Mouse (Mus musculus): ENCODE measurements around the gene Gli1.
A peak's percentile ranks its signal among the peaks of the same experiment; 100 is the strongest.
"Not testable (repeated sequence)": the region's sequence is repeated elsewhere in the genome, so short reads cannot be mapped to it uniquely, and the experiment has no call there.

The Gli1 gene

DNA sequence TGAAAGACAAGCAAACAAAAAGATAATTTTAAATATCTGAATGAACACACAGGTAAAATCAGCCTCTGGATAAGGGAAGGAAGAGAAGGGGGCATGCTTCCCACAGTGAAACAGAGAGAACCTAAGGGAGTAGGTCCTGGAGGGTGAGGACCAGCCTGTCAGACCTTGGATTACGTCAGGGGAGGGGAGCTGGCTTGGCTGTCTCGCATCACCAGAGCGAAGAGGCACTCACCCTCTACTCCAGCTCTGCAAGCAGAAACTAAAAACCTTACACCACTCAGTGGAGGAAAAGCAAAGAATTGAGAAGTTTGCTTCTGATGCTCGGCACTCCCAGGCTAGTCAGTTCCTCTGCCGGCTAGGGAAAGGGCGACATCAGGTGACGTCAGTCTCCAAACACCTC is 21.8 kb downstream of the Gli1 start:
- DNase-seq, result no peak

DNA sequence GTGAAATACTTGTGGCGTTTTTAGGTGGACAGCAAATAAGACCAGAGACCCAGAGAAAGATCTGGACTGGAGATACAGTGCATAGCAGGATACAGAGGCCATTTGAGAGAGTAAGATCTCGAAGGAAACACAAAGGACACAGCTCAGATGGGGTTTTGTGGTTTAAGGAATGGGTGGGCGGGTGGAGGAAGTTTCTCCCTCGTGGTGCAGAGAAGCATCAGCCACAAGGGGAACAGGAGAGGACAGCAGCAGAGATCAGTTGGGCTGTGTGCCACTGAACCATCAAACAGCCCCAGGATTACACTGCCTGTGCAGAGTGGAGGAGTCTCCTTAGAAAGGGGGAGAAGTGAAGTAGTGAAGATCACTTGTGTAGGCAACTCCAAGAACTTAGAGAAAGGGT is 23.8 kb downstream of the Gli1 start:
- no peak for DNase-seq

DNA sequence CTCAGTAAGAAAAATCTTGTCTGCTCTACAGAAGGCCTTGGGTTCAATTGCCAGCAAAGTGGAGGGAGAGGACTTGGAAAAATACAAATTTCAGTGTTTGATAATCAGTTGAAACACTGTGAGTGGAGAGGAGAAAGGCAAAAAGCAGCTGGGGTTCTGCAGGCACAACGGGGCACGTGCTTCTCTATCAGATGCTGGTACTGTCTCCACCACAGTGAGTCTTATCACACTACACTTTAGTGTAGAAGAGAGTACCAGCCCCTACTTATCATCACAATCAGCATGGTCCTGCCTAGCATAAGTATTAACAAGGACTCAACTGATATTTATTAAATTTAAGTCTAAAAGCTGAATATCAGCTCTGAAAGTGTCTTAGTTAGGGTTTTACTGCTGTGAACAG is 24.5 kb downstream of the Gli1 start:
- no peak for DNase-seq

DNA sequence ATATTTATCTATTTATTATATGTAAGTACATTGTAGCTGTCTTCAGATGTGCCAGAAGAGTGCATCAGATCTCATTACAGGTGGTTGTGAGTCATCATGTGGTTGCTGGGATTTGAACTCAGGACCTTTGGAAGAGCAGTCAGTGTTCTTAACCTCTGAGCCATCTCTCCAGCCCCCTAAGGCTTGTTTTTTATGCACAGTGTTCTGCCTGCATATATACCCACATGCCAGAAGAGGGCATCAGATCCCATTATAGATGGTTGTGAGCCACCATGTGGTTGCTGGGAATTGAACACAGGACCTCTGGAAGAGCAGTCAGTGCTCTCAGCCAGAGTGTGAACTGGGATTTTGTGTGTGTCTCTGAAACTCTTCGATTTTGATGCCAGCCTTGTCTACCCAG is 26.8 kb downstream of the Gli1 start:
- not testable (repeated sequence) for DNase-seq

DNA sequence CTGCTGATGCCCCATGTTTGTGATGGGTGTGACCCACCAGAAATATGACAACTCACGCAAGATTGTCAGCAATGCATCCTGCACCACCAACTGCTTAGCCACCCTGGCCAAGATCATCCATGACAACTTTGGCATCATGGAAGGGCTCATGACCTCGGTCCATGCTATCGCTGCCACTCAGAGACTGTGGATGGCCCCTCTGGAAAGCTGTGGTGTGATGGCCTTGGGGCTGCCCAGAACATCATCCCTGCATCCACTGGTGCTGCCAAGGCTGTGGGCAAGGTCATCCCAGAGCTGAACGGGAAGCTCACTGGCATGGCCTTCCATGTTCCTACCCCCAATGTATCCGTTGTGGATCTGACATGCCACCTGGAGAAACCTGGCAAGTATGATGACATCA is 28.3 kb downstream of the Gli1 start:
- not testable (repeated sequence) for DNase-seq

DNA sequence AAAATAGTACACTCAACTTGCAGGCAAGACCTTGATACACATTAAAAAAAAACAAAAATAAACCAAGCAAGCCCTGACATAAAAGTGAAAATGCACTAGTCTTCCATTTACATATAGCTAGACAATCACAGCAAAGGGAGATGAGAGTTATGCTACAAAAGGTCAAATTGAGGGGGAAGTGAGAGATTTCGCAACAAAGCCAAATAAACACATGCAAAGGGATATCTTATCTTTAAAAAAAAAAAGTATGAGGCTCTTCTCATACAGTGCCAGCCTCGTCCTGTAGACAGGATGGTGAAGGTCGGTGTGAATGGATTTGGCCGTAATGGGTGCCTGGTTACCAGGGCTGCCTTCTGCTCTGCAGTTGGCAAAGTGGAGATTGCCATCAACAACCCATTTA is 28.9 kb downstream of the Gli1 start:
- DNase-seq, result no peak

DNA sequence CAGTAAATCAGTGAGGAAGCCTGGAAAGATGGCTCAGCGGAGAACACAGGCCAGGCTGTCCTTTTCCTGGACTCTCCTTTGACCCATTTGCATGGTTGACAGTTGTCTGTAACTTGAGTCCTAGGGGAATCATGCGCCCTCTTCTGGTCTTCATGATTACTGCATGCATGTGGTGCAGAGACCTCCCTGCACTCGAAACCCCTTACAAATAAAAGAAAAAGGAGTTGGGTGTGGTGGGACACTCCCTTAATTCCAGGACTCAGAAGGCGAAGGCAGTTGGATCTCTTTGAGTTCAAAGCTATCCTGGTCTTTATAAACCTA is 29.5 kb downstream of the Gli1 start:
- DNase-seq, result peak; percentile 90

DNA sequence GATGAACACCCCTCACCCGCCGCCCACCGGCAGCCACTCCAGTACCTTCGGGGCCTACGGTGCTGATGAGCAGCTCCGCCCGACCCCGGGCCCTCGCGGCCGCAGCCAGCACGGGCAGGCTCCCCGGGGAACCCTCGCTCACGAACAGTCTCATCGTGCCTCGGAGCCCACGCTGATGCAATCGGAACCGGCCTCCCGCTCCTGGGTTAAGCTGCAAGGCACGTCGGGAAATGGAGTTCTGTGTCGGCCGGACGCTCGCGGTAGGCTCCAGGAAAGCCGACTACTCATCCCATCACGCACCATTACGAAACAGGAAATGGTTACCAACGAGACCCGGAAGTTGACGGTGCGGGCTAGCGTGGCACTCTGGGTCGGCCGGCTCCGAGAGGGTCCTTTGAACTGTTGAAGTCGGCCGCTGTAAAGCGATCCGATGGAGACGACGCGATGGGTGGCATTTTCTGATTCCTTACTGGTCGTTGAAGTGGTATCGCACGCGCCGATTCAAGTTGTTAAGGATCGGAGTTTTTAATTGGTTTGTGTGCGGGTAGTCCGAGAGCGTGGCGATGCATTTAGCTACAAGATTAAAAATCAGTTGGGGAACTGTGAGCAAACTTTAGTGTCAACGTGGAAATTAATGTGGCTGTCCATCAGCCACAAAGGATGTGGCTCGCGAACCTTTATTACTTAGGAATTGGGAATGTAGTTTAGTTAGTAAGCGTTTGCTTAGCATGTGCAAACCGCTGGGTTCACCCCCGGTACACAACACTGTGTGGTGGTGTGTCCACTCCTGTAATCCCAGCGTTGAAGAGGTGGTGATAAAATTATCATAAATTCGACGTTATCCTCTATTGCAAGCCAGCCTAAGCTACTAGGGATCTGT is 30.1 kb downstream of the Gli1 start, which contains the start of gene Mars:
Mars (minus strand) TSS at position 311 of the 880 bp plus-strand sequence.
- DNase-seq, result peak; percentile 90

DNA sequence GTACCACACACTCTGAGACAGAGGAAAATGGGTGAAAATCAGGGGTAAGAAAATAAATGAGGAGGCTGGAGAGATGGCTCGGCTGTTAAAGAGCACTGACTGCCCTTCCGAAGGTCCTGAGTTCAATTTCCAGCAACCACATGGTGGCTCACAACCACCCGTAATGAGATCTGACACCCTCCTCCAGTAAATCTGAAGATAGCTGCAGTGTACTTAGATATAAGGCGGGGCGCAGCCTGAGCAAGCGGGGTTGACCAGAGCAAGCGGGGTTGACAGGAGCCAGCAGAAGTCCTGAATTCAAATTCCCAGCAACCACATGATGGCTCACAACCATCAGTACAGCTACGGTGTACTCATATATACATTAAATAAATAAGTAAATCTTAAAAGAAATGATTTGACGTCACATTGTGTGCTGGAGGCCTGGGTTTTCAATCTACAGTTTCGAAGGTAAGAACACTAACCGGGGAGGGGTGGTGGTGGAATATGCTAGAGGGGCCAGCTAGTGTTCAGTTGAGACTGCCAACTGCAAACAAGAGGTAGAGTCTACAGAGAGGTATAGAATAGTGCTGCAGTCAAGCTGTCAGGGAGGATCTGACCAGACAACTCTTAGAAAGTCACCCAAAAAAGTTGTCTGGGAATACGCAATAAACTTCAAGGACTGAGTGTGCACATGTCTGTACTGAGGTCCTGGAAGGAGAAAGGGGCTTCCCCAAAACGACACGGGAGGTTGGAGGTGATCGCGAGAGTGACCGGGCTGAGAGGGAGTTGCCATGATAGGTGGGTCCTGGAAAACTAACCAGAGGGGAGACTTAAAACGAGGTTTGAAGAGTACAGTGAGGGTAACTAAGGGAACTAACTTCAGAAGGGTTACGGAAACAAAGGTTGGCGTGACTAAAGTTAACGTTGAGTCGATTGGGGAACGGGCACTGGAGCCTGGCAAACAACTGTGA is 31.0 kb downstream of the Gli1 start:
- DNase-seq, result no peak

DNA sequence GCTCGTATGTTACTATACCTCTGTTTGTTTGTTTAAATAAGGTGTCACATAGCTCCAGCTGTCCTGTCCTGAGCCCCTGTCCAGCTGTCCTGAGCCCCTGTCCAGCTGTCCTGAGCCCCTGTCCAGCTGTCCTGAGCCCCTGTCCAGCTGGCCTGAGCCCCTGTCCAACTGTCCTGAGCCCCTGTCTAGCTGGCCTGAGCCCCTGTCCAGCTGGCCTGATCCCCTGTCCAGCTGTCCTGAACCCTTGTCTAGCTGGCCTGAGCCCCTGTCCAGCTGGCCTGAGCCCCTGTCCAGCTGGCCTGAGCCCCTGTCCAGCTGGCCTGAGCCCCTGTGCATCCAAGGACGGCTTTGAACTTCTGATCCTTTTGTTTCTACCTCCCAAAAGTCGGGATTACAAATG is 32.6 kb downstream of the Gli1 start:
- DNase-seq, result not testable (repeated sequence)

DNA sequence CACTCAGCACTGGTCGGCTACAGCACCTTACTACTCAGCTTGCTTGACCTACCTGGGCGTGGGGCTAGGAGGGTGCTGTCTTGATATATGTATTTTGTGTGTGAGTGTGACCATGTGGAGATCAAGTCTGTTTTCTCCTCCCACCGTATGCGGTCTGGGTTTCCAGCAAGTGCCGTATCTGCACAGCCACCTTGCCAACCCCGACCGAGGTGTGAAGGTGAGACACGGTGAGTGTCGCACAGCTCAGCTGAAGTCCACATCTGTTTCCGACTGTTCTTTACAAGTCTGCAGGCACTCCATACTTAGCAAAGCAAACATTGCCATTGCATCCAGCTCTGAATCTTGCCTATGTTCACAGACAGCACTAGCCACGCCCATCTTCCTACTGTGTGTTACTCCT is 38.6 kb downstream of the Gli1 start:
- no peak for DNase-seq

DNA sequence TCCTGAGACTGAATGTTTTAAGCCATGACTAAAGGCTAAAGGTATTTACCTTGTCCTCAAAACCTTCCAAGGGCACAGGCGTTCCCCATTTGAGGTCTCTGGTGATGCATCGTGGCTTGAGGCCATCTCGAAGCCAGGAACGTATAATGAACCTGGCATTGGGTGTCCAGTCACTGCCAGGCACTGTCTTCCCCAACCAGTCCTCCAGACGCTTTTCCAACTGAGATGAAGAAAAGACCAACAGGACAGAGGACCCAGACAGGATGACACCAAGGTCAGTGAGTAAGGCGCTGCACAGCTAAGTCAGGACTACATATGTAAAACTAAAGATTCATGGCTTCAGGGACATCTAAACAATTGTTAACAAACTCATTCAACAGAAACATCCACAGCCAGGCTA is 41.4 kb downstream of the Gli1 start:
- DNase-seq, result no peak

DNA sequence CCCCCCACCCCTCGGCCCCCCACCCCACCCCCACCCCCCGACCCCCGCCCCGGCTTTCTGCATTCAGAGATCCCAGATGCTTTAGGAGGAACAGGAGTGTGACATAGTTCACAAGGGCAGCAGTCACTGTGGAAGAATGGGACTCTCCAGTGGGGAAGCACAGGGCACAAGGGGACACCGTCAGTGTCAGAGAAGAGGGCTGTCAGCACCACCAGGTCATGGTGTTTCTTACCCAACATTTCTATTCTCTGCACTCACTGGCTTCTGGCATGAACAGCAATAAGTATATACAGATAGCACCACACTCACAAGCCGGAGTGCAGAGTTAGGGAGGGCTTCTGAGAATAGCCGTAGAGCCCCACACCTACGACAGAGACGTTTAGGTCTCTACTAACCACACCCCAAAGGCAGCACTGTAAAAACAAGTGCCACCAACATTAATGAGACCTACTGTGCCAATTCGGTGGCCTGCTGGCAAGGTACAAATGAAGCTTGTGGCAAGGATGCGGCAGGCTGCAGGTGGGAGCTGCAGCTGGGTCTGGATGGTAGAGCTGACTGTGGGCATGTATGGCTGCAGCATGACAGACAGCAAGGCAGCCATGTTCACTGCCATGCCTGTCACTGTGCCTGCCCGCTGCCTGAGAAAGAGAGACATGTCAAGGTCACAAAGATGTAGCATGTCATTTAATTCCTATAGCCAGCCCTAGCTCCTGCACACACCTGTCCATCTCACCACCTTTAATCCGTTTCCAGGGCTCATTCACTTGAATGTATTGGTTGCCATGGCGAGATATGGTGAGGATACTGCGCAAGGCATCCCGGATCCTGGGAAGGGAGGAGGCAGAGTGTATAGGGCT is 44.5 kb downstream of the Gli1 start:
- no peak for DNase-seq

DNA sequence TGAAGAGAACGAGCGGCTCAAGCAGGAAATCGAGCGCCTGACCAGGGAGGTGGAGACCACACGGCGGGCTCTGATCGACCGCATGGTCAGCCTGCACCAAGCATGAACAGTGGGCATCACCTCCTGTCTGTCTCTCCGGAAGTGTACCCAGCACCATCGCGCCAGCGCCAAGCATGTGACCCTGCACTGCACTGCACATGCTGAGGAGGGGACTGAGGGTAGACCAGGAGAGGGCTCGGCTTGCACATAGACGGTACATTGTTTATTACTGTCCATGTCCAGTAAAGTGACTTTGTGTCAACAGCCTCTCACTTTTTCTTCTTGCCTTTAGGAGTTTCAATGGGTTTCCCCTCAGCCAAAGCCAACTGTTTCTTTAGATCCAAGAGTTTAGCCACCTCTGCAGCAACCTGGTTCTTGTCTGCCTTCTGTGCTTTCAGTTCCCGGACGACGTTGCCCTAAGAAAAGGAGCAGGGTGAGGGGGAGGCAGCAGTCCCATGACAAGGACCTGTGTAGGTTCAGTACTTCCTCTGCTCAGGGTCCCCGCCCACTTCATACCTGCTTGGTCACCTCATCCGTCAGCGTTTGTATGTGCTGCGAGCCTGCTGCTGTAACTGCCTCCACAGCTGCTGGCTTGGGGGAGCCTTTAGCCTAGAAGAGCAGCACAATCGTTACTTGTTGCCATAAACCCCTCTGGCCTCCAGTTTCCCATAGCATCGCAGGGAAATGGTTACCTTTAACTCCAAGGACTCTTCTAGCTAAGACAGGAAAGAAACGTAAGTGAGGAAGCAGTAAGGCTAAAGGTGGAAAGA is 45.6 kb downstream of the Gli1 start:
- no peak for DNase-seq

DNA sequence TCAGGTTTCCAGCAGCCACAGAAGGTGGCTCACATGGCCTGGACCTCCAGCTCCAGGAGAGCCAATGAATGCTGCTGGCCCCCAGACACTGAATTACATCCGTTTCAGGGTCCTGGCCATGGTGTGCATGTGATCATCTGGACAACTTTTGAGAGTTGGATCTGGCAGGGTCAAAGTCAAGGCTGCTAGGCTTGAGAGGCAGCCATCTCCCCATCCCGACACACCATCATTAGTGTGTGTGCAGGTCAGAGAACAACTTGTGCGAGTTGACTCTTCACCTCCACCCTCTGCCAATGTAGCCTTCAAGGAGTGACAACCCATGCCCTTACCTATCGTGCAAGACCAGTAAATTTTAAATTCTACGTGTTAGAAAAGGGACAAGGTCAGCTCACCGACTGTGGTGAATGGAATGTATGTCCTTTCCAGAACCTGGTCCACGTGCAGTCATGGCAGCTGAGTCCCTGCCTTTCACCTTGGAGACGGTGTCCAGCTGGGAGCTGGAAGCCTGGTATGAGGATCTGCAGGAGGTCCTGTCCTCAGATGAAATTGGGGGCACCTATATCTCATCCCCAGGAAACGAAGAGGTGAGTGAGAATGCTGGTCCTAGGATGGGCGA is 46.8 kb downstream of the Gli1 start:
- DNase-seq, result no peak

DNA sequence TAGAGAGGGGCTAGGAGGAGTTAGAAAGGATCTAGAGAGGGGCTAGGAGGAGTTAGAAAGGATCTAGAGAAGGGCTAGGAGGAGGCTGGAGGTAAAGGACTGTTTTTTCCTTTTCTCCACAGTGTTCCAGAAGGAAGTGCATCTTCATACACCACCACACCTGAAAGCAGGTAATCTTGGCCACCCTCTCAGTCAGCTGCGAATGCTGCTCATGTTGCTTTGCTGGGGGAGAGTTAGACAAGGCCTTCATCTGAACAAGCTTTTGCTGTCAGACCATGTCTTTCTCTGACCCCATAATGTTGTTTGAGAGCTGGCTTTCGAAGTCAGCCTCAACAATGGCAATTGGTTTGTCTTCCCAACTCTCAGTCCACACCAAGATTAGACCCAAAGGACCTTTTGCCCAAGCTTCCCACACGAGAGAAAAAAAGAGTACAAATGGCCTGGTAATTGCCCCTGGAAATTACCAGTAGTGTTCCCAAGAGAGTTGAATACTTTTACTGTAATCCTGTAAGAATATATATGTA is 48.1 kb downstream of the Gli1 start:
- no peak for DNase-seq

DNA sequence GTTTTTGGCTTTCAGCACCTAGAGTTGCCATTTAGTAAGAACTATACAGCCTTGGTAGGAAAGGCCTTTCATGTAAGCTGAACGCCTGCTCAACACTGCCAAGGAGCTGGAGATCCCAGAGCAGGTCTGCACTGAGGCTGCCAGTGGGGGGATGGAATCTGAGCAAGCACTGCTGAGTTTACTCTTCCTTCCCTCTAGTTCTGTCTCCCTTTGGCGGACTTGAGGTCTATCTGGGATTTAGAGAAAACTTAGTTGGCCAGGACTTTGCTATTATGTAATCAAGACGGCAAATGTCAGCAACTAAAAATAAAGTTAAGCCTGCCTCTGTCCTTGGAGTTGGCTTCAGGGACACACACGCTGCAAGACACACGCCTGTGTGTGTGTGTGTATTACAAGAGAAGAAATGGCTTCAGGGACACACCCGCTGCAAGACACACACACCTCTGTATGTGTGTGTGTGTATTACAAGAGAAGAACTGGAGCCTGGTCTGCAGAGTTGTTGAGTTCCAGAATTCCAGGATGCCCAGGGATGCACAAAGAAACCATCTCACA is 48.7 kb downstream of the Gli1 start:
- no peak for DNase-seq

DNA sequence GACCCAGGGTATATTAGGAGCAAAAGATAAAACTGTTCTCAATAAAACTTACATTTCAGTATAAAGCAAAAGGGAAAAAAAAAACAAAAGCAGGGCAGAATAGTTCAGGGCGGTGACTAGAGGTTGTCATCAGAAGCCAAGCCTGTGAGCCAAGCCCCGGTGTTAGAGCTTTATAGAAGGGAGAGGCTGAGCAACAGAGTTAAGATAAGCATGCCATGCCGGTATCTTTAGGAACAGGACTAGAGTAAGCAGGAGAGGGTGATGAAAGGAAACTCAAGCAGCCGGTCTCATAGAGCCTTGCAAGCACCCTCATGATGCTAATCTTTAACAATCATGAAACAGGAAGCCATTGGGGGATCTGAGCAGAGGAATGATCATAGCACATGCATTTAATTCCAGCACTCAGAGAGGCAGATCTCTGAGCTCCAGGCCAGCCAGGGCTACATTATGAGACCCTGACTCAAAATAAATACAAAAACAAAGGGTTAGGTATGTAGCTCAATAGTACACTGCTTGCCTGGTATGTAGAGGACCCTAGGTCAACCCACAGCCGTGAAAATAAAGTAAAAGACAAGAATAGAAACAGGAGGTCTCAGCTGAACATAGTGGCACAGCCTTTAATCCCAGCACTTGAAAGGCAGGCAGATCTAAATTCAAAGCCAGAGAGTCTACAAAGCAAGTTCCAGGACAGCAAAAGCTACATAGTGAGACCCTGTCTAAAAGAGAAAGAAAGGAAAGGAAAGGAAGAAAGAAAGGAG is 49.7 kb downstream of the Gli1 start:
- no peak for DNase-seq

DNA sequence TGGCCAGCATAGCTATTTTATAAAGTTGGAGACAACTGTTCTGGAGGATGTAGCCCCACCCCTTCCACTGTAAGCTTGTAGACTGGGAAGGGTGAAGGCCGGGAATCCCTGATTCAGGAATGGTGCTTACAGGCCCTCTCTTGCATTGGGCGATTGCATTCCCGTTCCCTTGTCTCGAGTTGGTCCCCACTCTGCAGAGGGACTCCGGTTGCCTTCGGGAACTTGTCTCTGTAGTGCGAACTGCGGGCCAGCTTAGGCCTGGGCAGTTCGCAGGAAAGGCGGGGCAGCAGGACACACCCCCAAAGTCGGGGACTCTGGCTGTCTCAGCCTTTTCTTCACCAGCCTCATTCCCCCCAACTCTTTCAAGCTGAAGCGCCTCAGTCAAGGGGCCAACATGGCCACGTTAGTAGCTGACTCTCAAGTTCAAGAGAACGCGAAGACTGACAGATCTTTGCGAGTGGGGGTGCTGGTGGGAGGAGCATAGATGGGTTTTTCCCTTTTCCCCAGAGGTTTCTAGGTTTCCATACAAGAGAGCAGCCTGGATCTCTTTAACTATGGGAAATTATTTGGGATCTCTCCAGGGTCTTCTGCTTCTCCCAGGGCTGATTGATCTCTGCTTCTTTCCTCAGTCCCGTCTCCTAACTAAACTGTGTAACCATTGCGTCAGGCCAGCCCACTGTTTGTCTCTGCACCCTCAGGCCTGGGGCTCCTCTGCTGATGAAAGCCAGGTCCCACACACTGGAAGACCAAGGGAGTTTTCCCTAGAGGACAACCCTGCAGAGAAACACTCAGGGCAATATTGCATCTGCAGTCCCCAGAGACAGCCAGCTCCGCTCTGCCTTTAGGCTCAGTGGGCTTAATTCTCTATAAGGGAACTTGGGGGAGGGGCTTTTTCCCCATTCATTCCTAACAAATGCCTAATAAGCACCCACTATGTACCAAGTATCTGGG is 50.6 kb downstream of the Gli1 start:
- peak; percentile 62 for DNase-seq
